Mouse (Mus musculus) mouse embryonic stem cell (cell line): ENCODE data around the gene Ptges.
"Not testable (repeated sequence)": the region's sequence is repeated elsewhere in the genome, so short reads cannot be mapped to it uniquely, and the experiment has no call there.

ENCODE experiments used
- in situ Hi-C, 2 experiments: fragments of 300-500 bp; cut with MboI; formaldehyde crosslinking; loops; 1 replicate in 1 of 2; 3 replicates in 1 of 2; pipeline ENCODE4 v1.14.3; 2019 to 2020; ENCODE audit warnings: low sequenced_read_pairs in 2 of 2, low pct_unique_long_range_greater_than_20kb in 1 of 2, mixed read lengths in 1 of 2; ENCODE audit not compliant: unreplicated experiment in 1 of 2

The Ptges gene

DNA sequence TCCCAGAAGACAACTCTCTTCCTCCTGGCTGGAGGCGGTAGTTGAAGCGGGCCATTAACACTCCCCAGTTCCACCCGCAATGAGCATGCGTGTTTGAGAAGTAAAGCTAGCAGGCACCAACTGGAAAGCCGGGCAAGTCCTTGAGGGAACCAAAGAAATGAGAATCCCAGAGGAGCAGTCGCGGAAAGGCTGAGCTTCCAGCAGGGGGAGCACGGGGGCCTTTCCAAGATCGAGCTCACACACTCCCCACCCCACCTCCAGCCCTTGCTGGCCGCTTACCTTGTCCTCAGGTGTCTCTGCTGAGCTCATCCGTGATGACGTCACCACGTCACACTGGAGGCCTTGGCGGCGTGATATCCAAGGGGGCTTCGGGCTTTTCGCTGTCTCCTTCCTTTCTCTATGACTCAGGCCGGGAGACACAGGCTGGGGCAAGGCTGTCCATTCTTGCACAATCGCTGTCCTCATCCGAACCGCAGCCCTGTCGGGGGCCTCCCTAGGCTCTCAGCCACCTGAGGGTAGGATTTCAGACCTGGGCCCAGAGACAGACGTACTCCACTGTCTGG is at the start of gene Ptges:
Ptges (minus strand) TSS at position 381 of the 563 bp plus-strand sequence.
- in situ Hi-C loops: loop anchor here (5.0 to 10.0 kb wide), 4 partner anchors 37 to 105 kb away; no protein-coding TSS in a partner anchor

DNA sequence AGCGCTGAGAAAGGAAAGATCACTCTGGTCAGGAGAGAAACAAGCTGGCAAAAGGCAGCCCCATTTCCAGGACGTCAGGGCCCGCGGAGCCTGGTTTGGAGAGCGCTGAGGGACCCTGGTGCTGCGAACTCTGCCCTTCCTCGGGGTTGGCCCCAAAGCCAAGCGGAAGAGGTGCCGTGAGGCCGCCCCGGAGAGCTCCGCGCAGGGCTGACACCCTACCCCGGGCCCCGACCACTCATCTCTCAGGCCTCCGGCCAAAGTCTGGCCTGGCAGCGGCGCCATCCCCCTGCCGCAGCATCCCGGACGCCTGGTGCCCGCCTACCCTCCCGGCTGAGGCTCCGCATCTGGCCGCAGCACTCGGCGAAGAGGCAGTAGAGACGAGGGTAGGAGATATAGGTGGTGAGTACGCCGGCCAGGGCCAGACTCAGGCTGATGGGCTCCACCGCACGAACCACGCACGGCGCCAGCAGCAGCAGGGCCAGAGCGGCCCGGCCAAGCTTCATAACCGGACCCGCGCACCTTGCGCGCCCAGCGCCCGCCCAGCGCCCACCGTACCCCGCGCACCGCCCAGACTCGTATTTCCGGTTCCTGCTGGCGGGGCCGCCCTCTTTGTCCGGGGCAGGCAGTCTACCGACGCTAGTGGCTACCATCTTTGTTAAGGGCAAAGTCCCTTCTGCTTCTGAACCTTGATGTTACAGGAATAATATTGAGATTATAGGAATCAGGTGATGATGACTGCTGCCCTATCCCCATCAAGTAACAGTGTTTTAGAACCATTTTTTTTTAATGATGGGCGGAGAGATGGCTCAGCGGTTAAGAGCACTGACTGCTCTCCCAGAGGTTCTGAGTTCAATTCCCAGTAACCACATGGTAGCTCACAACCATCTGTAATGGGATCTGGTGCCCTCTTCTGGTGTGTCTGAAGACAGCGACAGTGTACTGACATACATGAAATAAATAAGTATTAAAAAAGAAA is 38.0 kb upstream of the Ptges start, which contains the start of gene Tor1a:
Tor1a (minus strand) TSS at position 582 of the 976 bp plus-strand sequence.
- in situ Hi-C loops: no loop called here

DNA sequence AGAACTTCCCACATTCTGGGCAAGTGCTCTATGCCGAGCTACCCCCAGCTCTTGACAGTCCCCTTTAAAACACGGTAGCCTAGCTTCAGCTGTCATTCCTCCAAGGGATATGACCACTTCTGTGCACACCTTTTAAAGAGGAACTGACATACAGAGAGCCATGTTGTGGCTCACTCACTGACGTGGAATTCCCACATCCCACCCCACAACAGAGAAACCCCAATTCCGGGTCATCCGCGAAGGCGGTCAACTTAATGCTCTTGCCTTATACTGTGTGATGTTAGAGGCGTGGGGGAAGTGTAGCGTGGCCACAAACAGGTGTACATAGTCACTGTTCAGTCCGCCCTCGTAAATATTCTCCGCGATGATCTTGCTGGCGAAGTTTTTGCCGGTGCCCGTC is 37.2 kb upstream of the Ptges start:
- in situ Hi-C loops: no loop called here

DNA sequence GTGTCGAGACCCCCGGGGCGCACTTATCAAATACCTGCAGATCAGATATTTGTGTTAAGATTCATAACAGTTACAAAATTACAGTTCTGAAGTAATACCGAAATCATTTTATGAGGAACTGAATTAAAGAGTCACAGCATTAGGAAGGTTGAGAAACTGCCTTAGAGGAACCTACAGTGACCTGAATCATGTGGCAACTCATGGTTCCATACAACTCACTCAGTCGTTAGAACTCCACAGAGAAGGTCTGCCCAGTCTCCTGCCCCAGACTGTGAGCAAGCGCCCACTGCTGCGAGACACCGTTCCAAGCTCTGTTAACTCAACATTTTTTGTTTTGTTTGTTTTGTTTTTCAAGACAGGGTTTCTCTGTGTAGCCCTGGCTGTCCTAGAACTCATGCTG is 36.0 kb upstream of the Ptges start:
- in situ Hi-C loops: no loop called here

DNA sequence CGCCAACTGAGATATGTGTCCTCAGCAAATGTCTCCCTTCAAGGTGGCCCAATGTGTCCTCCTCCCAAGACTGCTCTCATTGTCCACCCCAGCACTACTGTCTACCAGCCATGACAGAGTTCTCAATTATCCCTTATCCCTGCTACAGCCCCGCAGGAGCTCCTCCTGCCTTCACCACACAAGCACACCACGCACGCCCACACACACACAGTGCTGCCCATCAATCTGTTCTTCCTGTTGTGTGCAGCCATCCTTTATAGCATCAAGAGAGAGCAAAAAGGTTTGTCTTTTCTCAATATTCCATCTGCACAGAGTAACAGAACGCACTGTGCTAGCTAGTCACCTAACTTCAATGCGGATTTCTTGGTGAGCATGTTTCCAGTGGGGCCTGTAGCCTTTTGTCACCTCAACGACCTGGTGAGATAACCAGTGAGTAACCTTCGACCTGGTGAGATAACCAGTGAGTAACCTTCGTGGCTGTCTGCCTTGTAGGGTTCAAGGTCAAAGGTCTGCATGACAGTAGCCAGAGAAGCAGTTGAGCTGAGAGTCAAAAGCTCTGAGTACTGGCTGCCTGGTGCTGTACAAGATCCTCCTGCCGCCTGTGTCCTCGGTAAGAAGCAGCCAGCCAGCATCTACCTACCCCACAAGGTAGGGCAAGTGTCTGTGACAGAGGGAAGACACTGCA is 33.0 kb upstream of the Ptges start:
- in situ Hi-C loops: no loop called here

DNA sequence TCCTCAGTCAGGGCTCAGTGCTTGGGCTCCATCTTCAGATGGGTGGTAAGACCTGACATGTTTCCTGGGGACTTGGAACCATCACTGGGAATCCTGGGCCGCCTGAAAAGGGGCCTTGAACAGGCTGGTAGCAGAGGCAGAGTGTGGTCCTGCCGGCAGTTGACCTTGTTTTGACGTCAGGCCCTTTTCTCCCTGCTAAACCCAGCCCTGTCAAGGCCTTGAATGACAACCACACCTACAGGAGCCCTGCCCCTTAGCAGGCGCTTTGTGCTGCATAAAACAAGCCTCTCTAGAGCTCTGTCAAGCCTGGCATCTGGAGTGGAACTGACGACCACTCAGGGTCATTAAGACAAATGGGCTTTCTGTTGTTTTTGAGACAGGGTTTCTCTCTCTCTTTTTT is 30.2 kb upstream of the Ptges start:
- in situ Hi-C loops: no loop called here

DNA sequence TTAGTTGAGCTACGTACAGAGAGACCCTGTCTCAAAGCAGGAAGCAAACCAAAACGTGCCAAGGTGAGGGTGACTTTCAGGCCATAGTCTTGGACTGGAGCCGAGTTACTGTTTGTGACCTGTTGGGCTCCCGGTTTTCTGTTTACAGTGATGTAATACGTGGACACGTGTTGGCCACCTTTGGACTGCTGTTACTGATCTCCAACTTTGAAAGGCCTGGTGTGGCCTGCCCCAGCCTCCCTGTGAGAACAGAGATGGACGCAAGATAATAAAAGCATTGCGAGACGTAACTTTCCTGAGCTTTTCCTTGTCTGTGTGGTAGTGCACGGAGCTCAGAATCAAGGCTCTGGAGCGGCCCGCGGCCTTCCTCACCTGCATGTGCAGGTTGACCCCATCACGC is 29.1 kb upstream of the Ptges start:
- in situ Hi-C loops: no loop called here

DNA sequence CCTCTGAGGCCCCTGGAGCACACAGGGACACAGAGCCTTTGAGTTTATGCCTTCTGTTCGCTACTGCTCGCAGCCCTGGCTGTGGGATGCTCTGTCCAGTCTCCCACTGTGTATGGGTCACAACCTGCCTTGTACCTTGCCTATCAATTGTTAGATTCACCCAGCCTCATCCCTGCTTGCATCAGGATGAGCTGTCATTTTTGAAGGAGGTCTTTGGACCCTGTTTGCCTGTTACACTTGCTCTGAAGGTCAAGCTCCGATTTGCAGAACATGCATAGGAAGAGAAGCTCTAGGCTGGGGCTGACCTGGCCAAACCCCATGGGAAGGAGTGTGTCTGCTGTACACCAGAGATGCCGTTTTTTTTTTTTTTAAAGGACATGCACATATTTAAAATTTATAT is 27.8 kb upstream of the Ptges start:
- in situ Hi-C loops: no loop called here

DNA sequence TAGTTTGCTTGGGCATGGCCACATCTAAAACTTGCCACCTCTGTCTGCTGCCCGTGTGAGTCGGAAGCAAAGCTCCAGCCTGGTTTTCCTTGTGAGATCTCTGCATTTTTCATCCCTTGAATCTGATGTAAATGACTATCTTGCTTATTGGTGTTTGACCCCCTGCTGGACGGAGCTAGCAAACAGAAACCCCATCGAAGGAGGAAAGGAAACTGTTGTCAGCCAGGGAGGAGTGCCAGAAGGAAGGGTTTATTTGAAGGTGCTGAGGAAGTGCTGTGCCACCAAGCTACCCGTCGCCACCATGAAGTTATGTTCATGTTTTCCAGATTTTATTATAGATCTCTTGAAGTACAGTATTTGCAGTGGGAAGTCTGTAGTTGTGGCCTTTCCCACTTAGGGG is 25.1 kb upstream of the Ptges start:
- in situ Hi-C loops: no loop called here

DNA sequence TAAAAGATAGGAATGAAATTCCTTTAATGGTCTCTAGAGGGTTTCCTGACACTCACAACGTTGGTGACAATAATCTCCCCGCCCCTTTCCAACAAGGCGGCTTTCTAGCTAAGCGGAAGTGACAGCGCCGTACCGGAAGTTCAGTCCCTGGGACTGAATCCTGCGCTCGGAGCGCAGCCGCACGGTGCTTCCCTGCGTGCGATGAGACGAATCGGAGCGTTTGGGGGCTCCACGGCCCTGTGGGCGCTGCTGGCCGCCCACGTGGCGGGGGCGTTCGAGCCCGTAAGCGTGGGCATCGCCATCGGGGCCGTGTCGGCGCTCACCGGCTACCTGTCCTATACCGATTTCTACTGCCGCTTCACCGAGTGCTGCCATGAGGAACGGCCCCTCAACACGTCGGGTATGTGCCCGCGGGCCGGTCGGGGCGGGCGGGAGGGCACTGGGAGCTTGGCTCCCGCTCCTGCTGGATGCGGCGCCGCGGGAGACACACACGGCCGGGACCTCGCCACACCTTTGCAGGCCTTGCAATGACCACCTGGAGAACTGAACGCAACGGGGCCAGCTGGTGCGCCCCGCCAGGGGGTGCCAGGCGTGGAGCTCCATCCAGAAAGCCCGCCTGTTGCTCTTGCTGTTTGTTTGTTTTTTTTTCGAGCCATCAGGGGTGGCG is 23.3 kb upstream of the Ptges start, which contains the start of gene Tor1b:
Tor1b (plus strand) TSS at position 136 of the 667 bp plus-strand sequence.
- in situ Hi-C loops: no loop called here

DNA sequence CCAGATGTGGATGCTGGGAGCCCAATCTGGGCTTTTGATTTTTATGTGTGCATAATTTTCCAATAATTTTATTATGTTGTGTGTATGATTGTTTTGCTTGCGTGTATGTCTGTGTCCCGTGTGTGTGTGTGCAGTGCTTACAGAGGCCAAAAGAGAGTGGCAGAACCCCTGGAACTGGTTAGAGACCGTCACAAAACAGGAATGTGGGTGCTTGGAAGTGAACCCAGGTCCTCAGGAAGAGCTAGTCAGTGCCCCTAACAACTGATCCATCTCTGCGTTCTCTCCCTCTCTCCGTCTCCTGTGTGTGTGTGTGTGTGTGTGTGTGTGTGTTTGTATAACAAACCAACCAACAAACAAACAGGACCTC is 22.8 kb upstream of the Ptges start:
- in situ Hi-C loops: no loop called here

DNA sequence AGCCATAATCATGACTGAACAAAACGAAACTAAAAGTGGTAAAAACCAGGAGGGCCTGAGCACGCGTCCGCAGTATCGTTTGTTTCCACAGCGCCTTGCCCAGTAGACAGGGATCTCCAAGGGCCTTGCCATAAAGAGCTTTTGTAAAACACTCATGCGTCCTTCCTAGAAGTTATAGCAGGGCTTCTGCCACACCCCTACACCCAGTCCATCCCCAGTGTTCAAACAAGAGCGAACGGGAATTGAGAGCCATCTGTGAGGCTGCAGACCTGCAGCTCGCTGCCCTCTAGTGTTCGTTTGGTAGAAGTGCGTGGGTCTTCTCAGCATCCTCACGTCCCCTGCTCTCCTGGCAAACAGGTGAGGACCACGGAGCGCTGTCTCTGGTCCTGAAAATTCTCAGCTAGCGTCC is 12.9 kb upstream of the Ptges start:
- in situ Hi-C loops: no loop called here

DNA sequence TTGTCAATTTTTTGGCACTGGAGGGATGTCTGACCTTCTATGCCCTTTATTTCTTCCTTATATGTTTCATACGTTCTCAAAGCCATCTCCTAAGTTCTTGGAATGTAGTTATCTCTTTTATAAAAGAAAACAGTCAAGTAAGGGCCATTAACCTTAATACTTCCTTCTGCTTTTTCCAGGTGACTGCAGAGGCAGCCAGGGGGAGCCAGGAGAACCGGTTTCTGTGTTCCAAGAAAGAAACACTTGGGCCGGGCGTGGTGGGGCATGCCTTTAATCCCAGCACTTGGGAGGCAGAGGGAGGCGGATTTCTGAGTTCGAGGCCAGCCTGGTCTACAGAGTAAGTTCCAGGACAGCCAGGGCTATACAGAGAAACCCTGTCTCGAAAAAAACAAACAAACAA is 12.5 kb upstream of the Ptges start:
- in situ Hi-C loops: not testable (repeated sequence)

DNA sequence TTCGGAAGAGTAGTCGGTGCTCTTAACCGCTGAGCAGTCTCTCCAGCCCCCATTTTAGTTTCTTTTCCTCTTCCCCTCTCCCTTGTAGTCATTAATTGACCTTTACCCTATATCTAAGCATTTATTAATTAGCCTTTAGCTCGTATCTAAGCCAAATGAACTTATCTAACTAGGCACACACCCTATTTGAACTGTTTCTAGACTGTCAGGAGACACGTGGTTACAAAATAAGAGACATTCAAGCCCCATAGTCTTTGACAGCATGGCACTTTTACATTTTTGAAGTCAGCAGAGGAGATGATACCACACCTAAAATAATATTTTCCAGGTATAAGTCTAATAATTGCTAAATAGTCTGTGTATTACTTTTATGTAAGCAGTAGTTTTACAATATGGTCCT is 11.9 kb upstream of the Ptges start:
- in situ Hi-C loops: no loop called here

DNA sequence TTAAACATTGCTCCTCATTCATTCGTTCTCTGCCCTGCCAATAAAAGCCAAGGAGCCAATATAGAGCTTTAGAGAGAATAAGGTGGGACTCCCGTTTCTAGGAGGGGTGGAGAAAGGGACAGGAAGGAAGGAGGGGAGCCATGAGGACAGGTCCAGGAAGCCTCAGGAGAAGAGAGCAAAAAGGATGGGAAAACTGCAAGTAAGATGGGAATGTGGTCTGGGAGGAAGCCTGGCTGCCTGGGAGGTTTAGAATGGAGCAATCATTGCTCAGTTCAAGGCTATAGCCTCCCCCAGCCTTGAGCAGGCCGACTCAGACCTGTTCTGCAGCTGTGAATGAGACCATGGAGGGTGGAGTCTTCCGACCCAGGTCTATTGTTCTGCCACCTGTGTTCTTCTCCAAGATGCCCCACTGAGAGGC is 8.9 kb upstream of the Ptges start:
- in situ Hi-C loops: loop anchor here in 1 of 2 experiments (10.0 kb wide), 1 partner anchor 114 kb away; no protein-coding TSS in a partner anchor

DNA sequence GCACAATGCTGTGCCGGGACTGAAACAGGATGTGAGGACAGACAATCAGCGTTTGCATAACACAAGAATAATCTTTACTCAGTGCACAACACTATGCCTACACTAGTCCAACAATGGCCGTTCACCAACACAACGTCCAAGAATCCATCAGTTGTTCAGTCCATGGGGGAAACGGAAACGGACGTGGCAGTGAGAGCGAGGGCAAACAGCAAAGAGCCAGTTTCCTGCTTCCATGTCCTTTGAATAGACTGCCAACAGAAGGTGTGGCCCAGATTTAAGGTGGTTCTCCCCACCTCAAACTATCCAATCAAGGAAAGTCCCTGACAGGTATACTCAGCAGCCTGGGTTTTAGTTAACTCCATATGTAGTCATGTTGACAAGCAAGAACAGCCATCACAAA is 8.1 kb upstream of the Ptges start:
- in situ Hi-C loops: loop anchor here in 1 of 2 experiments (10.0 kb wide), 1 partner anchor 113 kb away; no protein-coding TSS in a partner anchor

DNA sequence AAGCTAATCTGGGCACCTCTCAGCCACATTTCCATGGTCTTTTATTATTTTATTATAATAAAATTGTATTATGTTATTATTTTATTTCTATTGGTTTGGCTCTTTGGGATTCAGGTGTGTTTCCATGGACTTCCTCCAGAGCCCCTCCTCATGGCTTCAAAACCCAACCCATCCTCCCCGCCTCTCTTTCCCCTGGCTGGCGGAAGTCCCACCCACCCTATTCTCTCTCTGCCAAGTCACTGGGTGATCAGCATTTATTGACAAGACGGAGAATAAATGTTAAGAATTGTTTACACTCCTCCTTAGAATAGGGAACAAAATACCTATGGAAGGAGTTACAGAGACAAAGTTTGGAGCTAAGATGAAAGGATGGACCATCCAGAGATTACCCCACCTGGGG is 7.1 kb upstream of the Ptges start:
- in situ Hi-C loops: loop anchor here in 1 of 2 experiments (10.0 kb wide), 1 partner anchor 112 kb away; no protein-coding TSS in a partner anchor

DNA sequence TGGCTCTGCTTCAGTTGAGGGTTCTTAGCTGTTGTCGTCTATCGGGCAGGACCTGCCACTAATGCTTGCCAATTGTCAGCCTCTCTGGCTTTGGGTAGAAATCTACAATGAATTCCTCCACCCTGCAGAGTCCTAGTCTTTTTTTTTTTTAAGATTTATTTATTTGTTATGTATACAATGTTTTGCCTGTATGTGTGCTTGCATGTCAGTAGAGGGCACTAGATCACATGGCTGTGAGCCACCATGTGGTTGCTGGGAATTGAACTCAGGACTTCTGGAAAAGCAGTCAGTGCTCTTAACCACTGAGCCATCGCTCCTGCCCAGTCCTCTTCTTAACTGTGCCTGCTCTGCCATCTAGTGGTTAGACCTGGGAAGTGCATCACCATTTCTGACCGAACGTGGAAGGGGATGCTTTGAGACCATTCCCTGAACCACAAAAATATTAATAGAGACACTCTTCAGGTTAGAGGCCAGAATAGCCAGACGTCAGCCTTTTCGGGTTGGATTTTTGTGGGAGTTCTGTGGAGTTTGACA is 4.3 kb upstream of the Ptges start:
- in situ Hi-C loops: loop anchor here (5.0 to 10.0 kb wide), 4 partner anchors 42 to 109 kb away; no protein-coding TSS in a partner anchor
